Mouse (Mus musculus): ENCODE measurements around the gene Rnf212.

GRCm38 (mm10) chr5:108680871-108681270 lies 93.9 kb downstream of the Rnf212 start:
- TF ChIP-seq USF1 (IDR thresholded peaks at IDR 0.05; ENCODE audit: low read depth, low read length) = no peak
- TF ChIP-seq CTCF (conservative IDR thresholded peaks at IDR 0.05 in 1 of 2, IDR thresholded peaks at IDR 0.05 in 1 of 2; ENCODE audit: low read depth in 2 of 2, low read length in 2 of 2) = no peak
- no peak for TF ChIP-seq POLR2A (IDR thresholded peaks at IDR 0.05; ENCODE audit: low read depth, low read length)
- TF ChIP-seq TCF12 (IDR thresholded peaks at IDR 0.05; ENCODE audit: low read depth, low read length) = no peak
- no peak for TF ChIP-seq USF2 (conservative IDR thresholded peaks at IDR 0.05; ENCODE audit: low read depth, low read length)
- TF ChIP-seq MAZ (IDR thresholded peaks at IDR 0.05; ENCODE audit: low read depth, low read length) = no peak
- TF ChIP-seq UBTF (IDR thresholded peaks at IDR 0.05; ENCODE audit: low read depth, low read length) = no peak
- TF ChIP-seq SIN3A (IDR thresholded peaks at IDR 0.05; ENCODE audit: low read length) = no peak
- no peak for TF ChIP-seq ZNF384 (IDR thresholded peaks at IDR 0.05; ENCODE audit: low read depth, low read length)
- TF ChIP-seq MXI1 (IDR thresholded peaks at IDR 0.05; ENCODE audit: low read depth, low read length) = no peak
- TF ChIP-seq TBP (conservative IDR thresholded peaks at IDR 0.05; ENCODE audit: low read depth, low read length) = no peak
- TF ChIP-seq JUN (IDR thresholded peaks at IDR 0.05; ENCODE audit: insufficient read depth, low read depth, low read length) = no peak
- TF ChIP-seq EP300 (IDR thresholded peaks at IDR 0.05; ENCODE audit: low read length) = no peak
- no peak for TF ChIP-seq ZMIZ1 (IDR thresholded peaks at IDR 0.05; ENCODE audit: low read depth, low read length)

Data from CH12.LX (cell line).